Mouse (Mus musculus) heart, adult 2 months (tissue): ENCODE measurements around the gene Spdef.

Experiments
- CTCF ChIP-seq: fragments of 200-600 bp; IDR thresholded peaks from 2 replicates; pipeline ENCODE4 v1.8.1; 2022; ENCODE audit warnings: antibody characterized with exemption, mild to moderate bottlenecking, moderate library complexity
- EP300 ChIP-seq: fragments of 200-500 bp; IDR thresholded peaks from 2 replicates; pipeline ENCODE4 v1.6.1; 2011; ENCODE audit warnings: low read depth, low read length, control low read depth; ENCODE audit not compliant: insufficient read depth
- POLR2A ChIP-seq: fragments of 200-500 bp; IDR thresholded peaks from 2 replicates; pipeline ENCODE4 v1.6.1; 2011; ENCODE audit warnings: mild to moderate bottlenecking, low read depth, low read length, control low read depth; ENCODE audit not compliant: insufficient read depth

GRCm38 (mm10) chr17:27726527-27726926 lies 2.2 kb downstream of the Spdef start:
- TF ChIP-seq CTCF (no peak), POLR2A (no peak), EP300 (no peak)
